18 mouse cellular contexts compared by ENCODE assay signal in the genomic region with DNA sequence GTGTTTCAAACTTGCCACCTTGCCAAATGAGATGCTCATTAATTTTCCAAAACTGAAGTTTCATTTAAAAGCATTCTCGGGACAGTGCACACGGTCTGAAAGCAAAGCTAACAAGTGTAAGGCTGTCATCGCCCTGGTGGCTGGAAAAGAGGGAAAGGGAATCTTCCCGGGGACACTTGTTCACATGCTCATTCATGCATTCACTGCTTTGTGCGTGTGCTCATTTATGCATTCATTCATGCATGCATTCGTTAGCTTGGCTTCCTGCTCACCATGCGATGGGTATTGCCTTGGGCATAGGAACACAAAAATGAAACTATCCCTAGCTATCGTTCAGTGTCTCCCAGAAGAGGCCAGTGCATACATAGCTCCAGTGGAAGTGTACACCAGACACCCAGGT. TPM values are rescaled to one million over a fixed set of nuclear protein-coding genes. Genes with fewer than 3 reads are reported as not detected.
A peak's percentile ranks its signal among the peaks of the same experiment; 100 is the strongest.
DNase-seq lines count a peak whose midpoint lies in the region; ATAC-seq lines count a peak whose summit lies in the region.
"Had no signal": no experiment of that assay in that cellular context is flagged by ENCODE, and none has a peak within 500 bp of the region (broad histone marks: within the 10 kb centered on the region; RNA-seq: fewer than 3 reads in every experiment).

No protein-coding gene starts in this region.

- H3K9me3 ChIP-seq in hindbrain, embryonic 11.5 days (ENCODE audit: control insufficient read depth, low read length), result no peaks in the 10 kb centered on the region
- no peaks in the 10 kb centered on the region for H3K9me3 ChIP-seq in hindbrain, embryonic 16.5 days (ENCODE audit: control insufficient read depth, low read length)
- no peaks in the 10 kb centered on the region for H3K9me3 ChIP-seq in midbrain, embryonic 15.5 days
- no peaks in the 10 kb centered on the region for H3K9me3 ChIP-seq in midbrain, embryonic 11.5 days (ENCODE audit: control insufficient read depth, low read length)
- no peaks in the 10 kb centered on the region for H3K9me3 ChIP-seq in forebrain, embryonic 15.5 days
- H3K9me3 ChIP-seq: limb, embryonic 15.5 days; lung, embryonic 15.5 days had no signal

- no peaks in the 10 kb centered on the region for H3K36me3 ChIP-seq in hindbrain, embryonic 11.5 days (ENCODE audit: control insufficient read depth, insufficient read depth, low read length)
- no peaks in the 10 kb centered on the region for H3K36me3 ChIP-seq in hindbrain, embryonic 16.5 days (ENCODE audit: control insufficient read depth, insufficient read depth, low read length)
- no peaks in the 10 kb centered on the region for H3K36me3 ChIP-seq in midbrain, embryonic 15.5 days (replicated peaks)
- H3K36me3 ChIP-seq in midbrain, embryonic 11.5 days (ENCODE audit: control insufficient read depth, insufficient read depth, low read length), result no peaks in the 10 kb centered on the region
- H3K36me3 ChIP-seq in forebrain, embryonic 15.5 days, result no peaks in the 10 kb centered on the region
- H3K36me3 ChIP-seq: limb, embryonic 15.5 days; lung, embryonic 15.5 days had no signal

- H3K27ac ChIP-seq in hindbrain, embryonic 11.5 days (ENCODE audit: low read depth, low read length), result no peak overlapping the region
- no peak overlapping the region for H3K27ac ChIP-seq in hindbrain, embryonic 16.5 days (ENCODE audit: low read depth, low read length)
- peak overlapping the region; percentile 49 for H3K27ac ChIP-seq in midbrain, embryonic 15.5 days
- H3K27ac ChIP-seq in midbrain, embryonic 11.5 days (ENCODE audit: low read depth, low read length), result no peak overlapping the region
- H3K27ac ChIP-seq in forebrain, embryonic 15.5 days (replicated peaks), result peak overlapping the region; percentile 70
- H3K27ac ChIP-seq: gastrocnemius, adult 2 months; limb, embryonic 15.5 days; lung, embryonic 15.5 days had no signal

- no peaks in the 10 kb centered on the region for H3K27me3 ChIP-seq in hindbrain, embryonic 11.5 days (ENCODE audit: control insufficient read depth, insufficient read depth, low read length)
- no peaks in the 10 kb centered on the region for H3K27me3 ChIP-seq in hindbrain, embryonic 16.5 days (replicated peaks; ENCODE audit: control insufficient read depth, insufficient read depth, low read length)
- H3K27me3 ChIP-seq in midbrain, embryonic 15.5 days (replicated peaks), result no peaks in the 10 kb centered on the region
- H3K27me3 ChIP-seq in midbrain, embryonic 11.5 days (ENCODE audit: control insufficient read depth, insufficient read depth, low read length), result no peaks in the 10 kb centered on the region; the same call in 1 of the 2 replicates
- no peaks in the 10 kb centered on the region for H3K27me3 ChIP-seq in forebrain, embryonic 15.5 days
- H3K27me3 ChIP-seq: limb, embryonic 15.5 days; lung, embryonic 15.5 days had no signal

- DNase-seq in hindbrain, embryonic 11.5 days (ENCODE audit: low spot score), result peak; percentile 27
- DNase-seq in midbrain, embryonic 11.5 days (ENCODE audit: low spot score, missing footprints), result no peak
- peak; percentile 85 for DNase-seq in retina, embryonic 14.5 days (ENCODE audit: low spot score)
- DNase-seq in heart, adult 11 months, result no peak
- no peak for DNase-seq in spleen, adult 18-20 months
- DNase-seq: adrenal gland, adult 8-10 months; cerebellum, adult 9-10 months; gastrocnemius, adult 2 months; heart, adult 18-20 months had no signal

- H3K4me1 ChIP-seq in hindbrain, embryonic 11.5 days (replicated peaks; ENCODE audit: control insufficient read depth, insufficient read depth, low read length), result peaks cover 2% of the 10 kb centered on the region; the same call in 1 of the 2 replicates
- peaks cover 17% of the 10 kb centered on the region for H3K4me1 ChIP-seq in hindbrain, embryonic 16.5 days (ENCODE audit: control insufficient read depth, insufficient read depth, low read depth, low read length)
- H3K4me1 ChIP-seq in midbrain, embryonic 15.5 days, result peaks cover 24% of the 10 kb centered on the region
- peaks cover 6% of the 10 kb centered on the region; the same call in 1 of the 2 replicates for H3K4me1 ChIP-seq in midbrain, embryonic 11.5 days (ENCODE audit: control insufficient read depth, insufficient read depth, low read length)
- H3K4me1 ChIP-seq in forebrain, embryonic 15.5 days, result peaks cover 27% of the 10 kb centered on the region
- H3K4me1 ChIP-seq: limb, embryonic 15.5 days had no signal

- H3K4me2 ChIP-seq in hindbrain, embryonic 11.5 days (replicated peaks; ENCODE audit: low read depth, low read length), result no peak overlapping the region
- no peak overlapping the region for H3K4me2 ChIP-seq in hindbrain, embryonic 16.5 days (ENCODE audit: low read length)
- H3K4me2 ChIP-seq in midbrain, embryonic 15.5 days, result no peak overlapping the region
- no peak overlapping the region for H3K4me2 ChIP-seq in midbrain, embryonic 11.5 days
- H3K4me2 ChIP-seq in forebrain, embryonic 15.5 days (replicated peaks), result peak overlapping the region; percentile 15
- H3K4me2 ChIP-seq: limb, embryonic 15.5 days; lung, embryonic 15.5 days had no signal

- no peak overlapping the region for H3K4me3 ChIP-seq in hindbrain, embryonic 11.5 days (ENCODE audit: low read depth, low read length)
- H3K4me3 ChIP-seq in hindbrain, embryonic 16.5 days (ENCODE audit: low read length), result no peak overlapping the region
- no peak overlapping the region for H3K4me3 ChIP-seq in midbrain, embryonic 15.5 days
- no peak overlapping the region for H3K4me3 ChIP-seq in midbrain, embryonic 11.5 days (ENCODE audit: low read depth, low read length)
- no peak overlapping the region for H3K4me3 ChIP-seq in forebrain, embryonic 15.5 days
- H3K4me3 ChIP-seq: gastrocnemius, adult 2 months; limb, embryonic 15.5 days; lung, embryonic 15.5 days had no signal

- ATAC-seq in hindbrain, embryonic 11.5 days (ENCODE audit: low FRiP score), result no peak; the same call in 1 of the 2 replicates
- ATAC-seq in hindbrain, embryonic 16.5 days, result no peak; the same call in 1 of the 2 replicates
- ATAC-seq in midbrain, embryonic 15.5 days (replicated peaks), result no peak
- no peak for ATAC-seq in midbrain, embryonic 11.5 days (ENCODE audit: low FRiP score)
- ATAC-seq in forebrain, embryonic 15.5 days (replicated peaks), result 0 out of 2 replicates have a peak, but pooled peaks have one; percentile 20

- WGBS in hindbrain, embryonic 11.5 days, result 41% methylated on average over 8 of the region's 8 CpGs
- WGBS in hindbrain, embryonic 16.5 days, result 27% methylated on average over 8 of the region's 8 CpGs
- 30% methylated on average over 8 of the region's 8 CpGs for WGBS in midbrain, embryonic 15.5 days
- WGBS in midbrain, embryonic 11.5 days, result 43% methylated on average over 8 of the region's 8 CpGs
- 9% methylated on average over 8 of the region's 8 CpGs for WGBS in forebrain, embryonic 15.5 days

- no peak overlapping the region for H3K9ac ChIP-seq in hindbrain, embryonic 11.5 days (ENCODE audit: low read depth, low read length)
- no peak overlapping the region for H3K9ac ChIP-seq in hindbrain, embryonic 16.5 days (ENCODE audit: low read depth, low read length)
- H3K9ac ChIP-seq in midbrain, embryonic 15.5 days, result no peak overlapping the region
- H3K9ac ChIP-seq in midbrain, embryonic 11.5 days (ENCODE audit: low read length), result no peak overlapping the region
- no peak overlapping the region for H3K9ac ChIP-seq in forebrain, embryonic 15.5 days (replicated peaks)
- H3K9ac ChIP-seq: limb, embryonic 15.5 days; lung, embryonic 15.5 days had no signal

RNA-seq across cellular contexts. Expression of gene Dmrtb1, which starts 34.7 kb away (rescaled TPM):
- polyA plus RNA-seq in hindbrain, embryonic 11.5 days (2014; fragmentation: Nextera tagmentation; extraction: Ambion mirVana), result 13.8 and 16.6 TPM in 2 replicates
- 10.9 and 15.8 TPM in 2 replicates for polyA plus RNA-seq in hindbrain, embryonic 16.5 days (2015; fragmentation: Nextera tagmentation; extraction: Ambion mirVana)
- 52.0 and 58.2 TPM in 2 replicates for polyA plus RNA-seq in midbrain, embryonic 15.5 days (2015; fragmentation: Nextera tagmentation; extraction: Ambion mirVana)
- polyA plus RNA-seq in midbrain, embryonic 11.5 days (2014; fragmentation: Nextera tagmentation; extraction: Ambion mirVana), result 11.6 and 12.8 TPM in 2 replicates
- 18.7 and 20.4 TPM in 2 replicates for polyA plus RNA-seq in forebrain, embryonic 15.5 days (2015; fragmentation: Nextera tagmentation; extraction: Ambion mirVana)
- polyA plus RNA-seq: heart, embryonic 16.5 days; kidney, embryonic 16.5 days; lung, embryonic 15.5 days; small intestine, adult 2 months; stomach, embryonic 14.5 days had no signal

Comparison
In these comparisons a context has a peak if more than half of its experiments do, and no peak if none do; other contexts are left out.
1. H3K27ac ChIP-seq: peak in midbrain, embryonic 15.5 days (single experiment) and forebrain, embryonic 15.5 days (single experiment); none in hindbrain, embryonic 11.5 days (single experiment), hindbrain, embryonic 16.5 days (single experiment) and midbrain, embryonic 11.5 days (single experiment).
2. DNase-seq: peak in hindbrain, embryonic 11.5 days (single experiment) and retina, embryonic 14.5 days (single experiment); none in midbrain, embryonic 11.5 days (single experiment), heart, adult 11 months (single experiment) and spleen, adult 18-20 months (0 of 2).